Mouse (Mus musculus) ES-E14 (cell line): ENCODE data around the gene Lypd6b. TPM values are rescaled to one million over a fixed set of nuclear protein-coding genes. Genes with fewer than 3 reads are reported as not detected.

Experiments
- DNase-seq: peaks from one replicate; pipeline ENCODE4 v3.0.0-alpha.2; 2013; ENCODE audit warnings: low read depth, low spot score
- H3K27ac ChIP-seq: 2 replicates; pipeline ENCODE4 v1.5.1; 2012; ENCODE audit warnings: low read depth, mild to moderate bottlenecking, low read length, moderate library complexity, mixed read lengths; ENCODE audit not compliant: poor library complexity, insufficient read depth, severe bottlenecking
- H3K36me3 ChIP-seq: 2 replicates; pipeline ENCODE4 v1.6.1; 2012; ENCODE audit warnings: mild to moderate bottlenecking, low read length, moderate library complexity, mixed read lengths; ENCODE audit not compliant: control insufficient read depth, poor library complexity, insufficient read depth, severe bottlenecking
- H3K4me1 ChIP-seq, 2 experiments: fragments of 150-350 bp in 1 of 2; sonication (generic) in 1 of 2; 2 replicates each; pipeline ENCODE4 v1.6.1; 2012; ENCODE audit warnings: low read length in 2 of 2, mild to moderate bottlenecking in 1 of 2, mixed read lengths in 1 of 2; ENCODE audit not compliant: control insufficient read depth in 2 of 2, insufficient read depth in 2 of 2, poor library complexity in 1 of 2
- H3K4me3 ChIP-seq, 2 experiments: fragments of 150-350 bp in 1 of 2; sonication (generic) in 1 of 2; 2 replicates each; pipeline ENCODE4 v1.5.1; 2012; ENCODE audit warnings: low read length in 2 of 2, low read depth in 1 of 2, mild to moderate bottlenecking in 1 of 2, mixed read lengths in 1 of 2; ENCODE audit not compliant: insufficient read depth in 1 of 2, poor library complexity in 1 of 2, severe bottlenecking in 1 of 2
- H3K9ac ChIP-seq: 2 replicates; pipeline ENCODE4 v1.6.1; 2012; ENCODE audit warnings: low read depth, mild to moderate bottlenecking, low read length, mixed read lengths; ENCODE audit not compliant: poor library complexity, insufficient read depth, severe bottlenecking
- H3K9me3 ChIP-seq: fragments of 150-350 bp; sonication (generic); 2 replicates; pipeline ENCODE4 v1.6.1; 2012; ENCODE audit warnings: low read depth, mild to moderate bottlenecking, low read length; ENCODE audit not compliant: control insufficient read depth, insufficient read depth
- CHD2 ChIP-seq: IDR thresholded peaks from 2 replicates; pipeline ENCODE4 v1.6.1; 2014; ENCODE audit warnings: mild to moderate bottlenecking, low read depth, low read length, inconsistent platforms
- HCFC1 ChIP-seq: IDR thresholded peaks from 2 replicates; pipeline ENCODE4 v1.6.1; 2012; ENCODE audit warnings: low read length, inconsistent platforms, borderline replicate concordance; ENCODE audit not compliant: insufficient read depth
- MAFK ChIP-seq: IDR thresholded peaks from 2 replicates; pipeline ENCODE4 v1.6.1; 2014; ENCODE audit warnings: mild to moderate bottlenecking, low read depth, low read length, inconsistent platforms; ENCODE audit not compliant: insufficient read depth
- ZC3H11A ChIP-seq: IDR thresholded peaks from 2 replicates; pipeline ENCODE4 v1.6.1; 2012; ENCODE audit warnings: low read depth, mild to moderate bottlenecking, inconsistent platforms, low read length, borderline replicate concordance
- ZNF384 ChIP-seq: IDR thresholded peaks from 2 replicates; pipeline ENCODE4 v1.6.1; 2012; ENCODE audit warnings: low read depth, low read length, inconsistent platforms
- in situ Hi-C, 2 experiments: fragments of 600-800 bp; cut with MboI; formaldehyde crosslinking; loops; one replicate each; pipeline ENCODE4 v1.15.1; 2025; ENCODE audit warnings: low sequenced_read_pairs in 2 of 2, inconsistent platforms in 1 of 2; ENCODE audit not compliant: unreplicated experiment in 2 of 2
- total RNA-seq: library from RNA; depleted of rRNA; stranded (reverse); fragments of 300-350 nt; gene quantifications from 2 replicates; pipeline ENCODE4 v1.2.3, GENCODE M21; 2012

Lypd6b gene
- total RNA-seq, 1 experiment = 0.18 TPM

GRCm38 (mm10) chr2:49816549-49816948 is 29.1 kb downstream of the Lypd6b start:
- no peaks in the 10 kb centered on the region for H3K36me3 ChIP-seq
- in situ Hi-C loops = no loop called here
- TF ChIP-seq CHD2 = no peak
- no peak for TF ChIP-seq ZC3H11A
- TF ChIP-seq HCFC1 = no peak
- TF ChIP-seq MAFK = no peak
- TF ChIP-seq ZNF384 = no peak
- H3K9me3 ChIP-seq = no peaks in the 10 kb centered on the region
- peaks cover 2 to 12% of the 10 kb centered on the region in 2 experiments; a peak in 2 of 4 replicates for H3K4me1 ChIP-seq
- no peak for DNase-seq
- H3K4me3 ChIP-seq = no peak overlapping the region
- H3K9ac ChIP-seq = no peak overlapping the region
- H3K27ac ChIP-seq = no peak overlapping the region

GRCm38 (mm10) chr2:49817151-49817550 is 29.7 kb downstream of the Lypd6b start:
- TF ChIP-seq MAFK (no peak), ZNF384 (no peak)
- no peak overlapping the region for H3K4me3 ChIP-seq
- H3K4me1 ChIP-seq = peaks cover 0 to 7% of the 10 kb centered on the region in 2 experiments; a peak in 2 of 4 replicates
- in situ Hi-C loops = no loop called here
- H3K9me3 ChIP-seq = no peaks in the 10 kb centered on the region
- DNase-seq = no peak
- H3K36me3 ChIP-seq = no peaks in the 10 kb centered on the region
- H3K27ac ChIP-seq = no peak overlapping the region
- no peak overlapping the region for H3K9ac ChIP-seq

- no peak for DNase-seq
- Histone ChIP-seq H3K36me3 (no peaks in the 10 kb centered on the region), H3K9ac (no peak overlapping the region), H3K9me3 (no peaks in the 10 kb centered on the region), H3K27ac (no peak overlapping the region), H3K4me1 (peaks cover 0 to 5% of the 10 kb centered on the region in 2 experiments; a peak in 2 of 4 replicates), H3K4me3 (no peak overlapping the region)
- no peak for TF ChIP-seq MAFK
- no peak for TF ChIP-seq ZC3H11A
- no peak for TF ChIP-seq ZNF384
- no peak for TF ChIP-seq HCFC1
- no peak for TF ChIP-seq CHD2
- in situ Hi-C loops = no loop called here
Measured at GRCm38 (mm10) chr2:49818126-49818525, 30.6 kb downstream of the Lypd6b start.

- in situ Hi-C loops = no loop called here
- H3K27ac ChIP-seq = no peak overlapping the region
- no peak for DNase-seq
- no peak overlapping the region for H3K9ac ChIP-seq
- TF ChIP-seq ZNF384 (no peak), HCFC1 (no peak), ZC3H11A (no peak), CHD2 (no peak), MAFK (no peak)
- no peaks in the 10 kb centered on the region for H3K36me3 ChIP-seq
- H3K9me3 ChIP-seq = no peaks in the 10 kb centered on the region
- H3K4me1 ChIP-seq = no peaks in the 10 kb centered on the region
- H3K4me3 ChIP-seq = no peak overlapping the region
Measured at GRCm38 (mm10) chr2:49822312-49822711, 34.8 kb downstream of the Lypd6b start.

GRCm38 (mm10) chr2:49825588-49825987 is 38.1 kb downstream of the Lypd6b start:
- Histone ChIP-seq H3K4me1 (peaks cover 0 to 2% of the 10 kb centered on the region in 2 experiments; a peak in 1 of 4 replicates), H3K36me3 (no peaks in the 10 kb centered on the region), H3K4me3 (no peak overlapping the region), H3K9ac (no peak overlapping the region), H3K9me3 (no peaks in the 10 kb centered on the region), H3K27ac (no peak overlapping the region)
- in situ Hi-C loops = no loop called here
- no peak for TF ChIP-seq ZC3H11A
- no peak for TF ChIP-seq HCFC1
- no peak for TF ChIP-seq CHD2
- no peak for TF ChIP-seq MAFK
- no peak for TF ChIP-seq ZNF384
- no peak for DNase-seq
